Mouse (Mus musculus): ENCODE measurements around the gene Unc5a. TPM values are rescaled to one million over a fixed set of nuclear protein-coding genes. Genes with fewer than 3 reads are reported as not detected.

Gene Unc5a
- total RNA-seq, 2 experiments from 2014 or later, result 7.5 to 7.9 TPM

GRCm38 (mm10) chr13:54936173-54936572 lies 13.0 kb upstream of the Unc5a start:
- Histone ChIP-seq H3K4me3 (no peak overlapping the region), H3K27ac (no peak overlapping the region)
- DNase-seq, result peak; percentile 28
- intact Hi-C loops (cut with DNase I), result no loop called here
- TF ChIP-seq CTCF (IDR thresholded peaks at IDR 0.05), result no peak

GRCm38 (mm10) chr13:54937885-54938284 lies 11.3 kb upstream of the Unc5a start:
- TF ChIP-seq CTCF (IDR thresholded peaks at IDR 0.05), result no peak
- Histone ChIP-seq H3K27ac (no peak overlapping the region), H3K4me3 (no peak overlapping the region)
- DNase-seq, result no peak
- intact Hi-C loops (cut with DNase I), result no loop called here

GRCm38 (mm10) chr13:54938493-54938892 lies 10.7 kb upstream of the Unc5a start:
- DNase-seq, result no peak
- H3K27ac ChIP-seq, result no peak overlapping the region
- no peak overlapping the region for H3K4me3 ChIP-seq
- TF ChIP-seq CTCF (IDR thresholded peaks at IDR 0.05), result no peak
- intact Hi-C loops (cut with DNase I), result no loop called here

DNA sequence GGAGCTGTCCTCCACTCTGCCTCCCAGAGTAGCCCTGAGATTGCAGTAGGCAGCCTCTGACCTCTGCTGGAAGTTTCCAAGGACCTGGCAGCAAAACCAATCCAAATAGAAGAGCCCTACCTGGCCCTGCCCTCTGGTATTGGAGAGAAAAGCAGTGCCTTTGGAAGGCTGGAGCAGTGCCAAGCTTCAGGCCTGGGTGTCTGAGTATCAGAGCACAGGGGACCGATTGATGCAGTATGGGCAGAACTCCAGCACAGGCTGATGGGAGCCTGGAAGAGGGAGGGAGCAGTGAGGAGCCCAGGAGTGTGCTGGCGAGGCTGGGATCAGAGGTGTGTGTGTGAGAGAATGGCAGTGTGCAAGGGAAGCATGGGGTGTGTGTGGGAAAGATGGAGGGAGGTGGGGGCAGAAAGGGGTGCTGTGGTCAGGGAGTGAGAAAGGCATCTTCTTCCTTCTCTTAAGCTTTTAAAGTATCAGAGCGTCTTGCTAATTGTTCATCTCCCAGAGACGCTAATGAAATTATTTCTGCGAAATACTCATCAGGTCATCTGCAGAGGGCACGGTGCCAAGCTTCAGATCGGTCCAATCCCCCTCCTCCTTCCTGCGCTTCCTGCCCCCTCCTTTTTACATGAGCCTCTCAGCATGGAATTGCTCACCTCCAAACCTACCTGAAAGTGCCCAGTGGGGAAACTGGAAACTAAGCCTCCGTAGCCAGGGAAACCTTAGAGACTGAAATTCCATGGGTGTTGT lies 4.6 kb upstream of the Unc5a start:
- no peak for DNase-seq
- no peak overlapping the region for H3K4me3 ChIP-seq
- intact Hi-C loops (cut with DNase I), result no loop called here
- no peak for TF ChIP-seq CTCF (IDR thresholded peaks at IDR 0.05)
- H3K27ac ChIP-seq, result no peak overlapping the region

DNA sequence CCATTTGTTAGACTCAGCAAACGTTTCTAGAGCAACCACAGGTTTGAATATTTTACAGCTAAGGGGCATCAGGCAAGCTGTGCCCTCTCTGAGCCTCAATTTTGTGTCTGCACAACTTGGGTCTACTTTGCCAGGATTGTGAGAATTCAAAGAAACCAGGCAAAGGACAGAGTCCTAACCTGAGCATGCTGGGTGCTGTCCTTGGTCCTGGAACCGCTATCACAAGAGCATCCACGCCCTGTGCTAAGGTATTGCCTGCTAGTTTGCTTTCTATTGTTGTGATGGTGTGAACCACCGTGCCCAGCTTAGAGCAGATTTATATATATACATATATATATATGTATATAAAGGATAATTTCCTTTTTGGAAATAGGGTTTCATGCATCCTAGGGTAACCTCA lies 3.9 kb upstream of the Unc5a start:
- no peak overlapping the region for H3K27ac ChIP-seq
- no peak for DNase-seq
- intact Hi-C loops (cut with DNase I), result no loop called here
- no peak overlapping the region for H3K4me3 ChIP-seq
- no peak for TF ChIP-seq CTCF (IDR thresholded peaks at IDR 0.05)

DNA sequence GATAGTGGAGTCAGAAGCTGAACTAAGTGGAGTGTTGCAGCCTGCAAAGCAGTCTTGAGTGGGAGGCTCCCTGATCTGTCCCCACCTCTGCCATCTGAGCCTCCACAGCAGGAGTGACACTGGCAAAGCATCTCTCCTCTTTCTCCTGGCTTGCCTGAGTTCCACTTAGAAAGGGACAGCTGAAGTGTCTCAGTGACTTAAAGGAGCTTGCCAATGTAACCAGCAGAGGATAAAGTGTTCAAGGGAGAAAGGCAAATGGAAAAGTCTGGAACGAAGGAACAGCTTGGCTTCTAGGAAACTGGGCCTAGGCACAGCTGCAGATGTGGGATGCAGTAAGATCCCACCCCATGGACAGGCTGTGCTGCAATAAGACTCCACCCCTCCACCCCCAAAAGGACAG lies 2.8 kb upstream of the Unc5a start:
- TF ChIP-seq CTCF (IDR thresholded peaks at IDR 0.05), result no peak
- H3K27ac ChIP-seq, result no peak overlapping the region
- no peak overlapping the region for H3K4me3 ChIP-seq
- intact Hi-C loops (cut with DNase I), result no loop called here
- no peak for DNase-seq

- intact Hi-C loops (cut with DNase I), result no loop called here
- H3K4me3 ChIP-seq, result peak overlapping the region; percentile 89
- H3K27ac ChIP-seq, result peak overlapping the region; percentile 79
- DNase-seq, result peak; percentile 67
- TF ChIP-seq CTCF (IDR thresholded peaks at IDR 0.05), result no peak
Observed at GRCm38 (mm10) chr13:54949592-54949991, 381 bp downstream of the Unc5a start.

GRCm38 (mm10) chr13:54950131-54950530 lies 920 bp downstream of the Unc5a start:
- no peak for TF ChIP-seq CTCF (IDR thresholded peaks at IDR 0.05)
- peak overlapping the region; percentile 89 for H3K4me3 ChIP-seq
- no peak overlapping the region for H3K27ac ChIP-seq
- intact Hi-C loops (cut with DNase I), result no loop called here
- DNase-seq, result no peak

- Histone ChIP-seq H3K27ac (no peak overlapping the region), H3K4me3 (no peak overlapping the region)
- TF ChIP-seq CTCF (IDR thresholded peaks at IDR 0.05), result no peak
- intact Hi-C loops (cut with DNase I), result no loop called here
- DNase-seq, result no peak
Observed at GRCm38 (mm10) chr13:54951166-54951565, 2.0 kb downstream of the Unc5a start.

- intact Hi-C loops (cut with DNase I), result no loop called here
- DNase-seq, result no peak
- no peak overlapping the region for H3K4me3 ChIP-seq
- TF ChIP-seq CTCF (IDR thresholded peaks at IDR 0.05), result no peak
- no peak overlapping the region for H3K27ac ChIP-seq
Observed at GRCm38 (mm10) chr13:54954745-54955144, 5.5 kb downstream of the Unc5a start.

- Histone ChIP-seq H3K27ac (no peak overlapping the region), H3K4me3 (peak overlapping the region; percentile 75)
- intact Hi-C loops (cut with DNase I), result no loop called here
- TF ChIP-seq CTCF (IDR thresholded peaks at IDR 0.05), result no peak
- DNase-seq, result peak; percentile 59
Observed at GRCm38 (mm10) chr13:54955695-54956471, 6.7 kb downstream of the Unc5a start.

DNA sequence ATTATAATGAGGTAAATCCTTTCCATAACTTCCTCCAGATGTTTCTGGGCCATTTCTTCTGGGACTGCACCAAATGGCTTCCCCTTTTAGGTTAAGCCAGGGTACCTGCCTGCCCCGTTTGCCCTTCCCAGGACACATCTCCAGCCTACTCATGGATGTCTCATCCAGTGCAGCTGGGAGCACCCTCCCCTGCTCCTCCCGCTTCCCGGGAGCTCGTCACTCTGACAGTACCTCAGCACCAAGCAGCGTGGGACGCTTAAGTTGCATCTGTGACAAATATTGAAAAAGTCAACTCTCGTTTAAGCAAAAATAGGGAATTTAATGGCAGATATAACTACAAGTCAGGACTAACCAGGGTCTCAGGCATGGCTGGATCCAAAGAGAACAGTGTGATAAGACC lies 8.1 kb downstream of the Unc5a start:
- TF ChIP-seq CTCF (IDR thresholded peaks at IDR 0.05), result no peak
- Histone ChIP-seq H3K4me3 (no peak overlapping the region), H3K27ac (no peak overlapping the region)
- intact Hi-C loops (cut with DNase I), result no loop called here
- DNase-seq, result no peak

DNA sequence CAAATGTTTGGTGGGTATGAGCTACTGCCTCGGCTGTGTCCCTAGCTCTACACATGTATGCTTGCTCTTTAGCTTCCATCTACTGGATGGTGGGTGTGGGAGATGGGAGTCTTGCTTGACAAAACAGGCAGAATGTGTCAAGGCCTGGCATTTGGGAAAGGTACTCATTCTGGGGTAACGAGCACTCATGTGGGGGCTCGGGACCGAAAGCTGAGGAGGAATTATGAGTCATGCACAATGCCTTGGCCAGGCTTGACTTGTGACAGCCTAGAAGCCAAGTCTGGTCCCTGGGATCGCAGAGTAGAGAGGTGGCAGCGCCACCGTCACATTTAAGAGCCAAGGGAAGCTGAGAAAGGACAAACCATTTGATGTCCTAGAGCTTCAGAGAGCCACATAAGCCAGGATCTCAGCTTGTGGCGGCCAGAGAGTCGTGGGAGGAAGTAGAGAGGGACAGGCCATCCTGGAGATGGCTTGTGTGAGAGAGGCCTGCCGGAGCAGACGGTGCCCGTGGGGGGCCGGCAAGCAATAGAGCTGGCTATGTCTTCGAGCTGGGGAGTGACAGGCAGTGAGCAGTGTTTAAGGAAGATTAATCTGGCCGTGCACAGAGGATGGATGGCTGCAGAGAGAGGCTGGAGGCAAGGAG lies 10.0 kb downstream of the Unc5a start:
- Histone ChIP-seq H3K4me3 (no peak overlapping the region), H3K27ac (no peak overlapping the region)
- intact Hi-C loops (cut with DNase I), result no loop called here
- TF ChIP-seq CTCF (IDR thresholded peaks at IDR 0.05), result no peak
- DNase-seq, result no peak

Data from gastrocnemius, adult 2 months (tissue).